Mouse (Mus musculus): Measurements from ENCODE around the gene Tsen54.

Tsen54 gene

DNA sequence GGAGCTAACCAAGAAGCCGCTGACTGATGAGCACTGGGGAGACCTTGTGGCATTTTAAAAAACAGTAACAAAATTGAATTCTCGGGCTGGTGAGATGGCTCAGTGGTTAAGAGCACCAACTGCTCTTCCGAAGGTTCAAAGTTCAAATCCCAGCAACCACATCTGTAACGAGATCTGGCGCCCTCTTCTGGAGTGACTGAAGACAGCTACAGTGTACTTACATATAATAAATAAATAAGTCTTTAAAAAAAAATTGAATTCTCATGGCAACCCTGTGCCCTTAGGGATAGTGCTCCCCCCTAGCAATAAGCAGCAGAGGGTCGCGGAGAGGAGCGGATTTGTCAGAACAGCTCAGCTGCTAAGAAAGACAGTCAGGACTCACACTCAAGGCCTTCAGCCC, 49.4 kb downstream of the Tsen54 start:
- no peak for DNase-seq (ENCODE audit: low spot score)

DNA sequence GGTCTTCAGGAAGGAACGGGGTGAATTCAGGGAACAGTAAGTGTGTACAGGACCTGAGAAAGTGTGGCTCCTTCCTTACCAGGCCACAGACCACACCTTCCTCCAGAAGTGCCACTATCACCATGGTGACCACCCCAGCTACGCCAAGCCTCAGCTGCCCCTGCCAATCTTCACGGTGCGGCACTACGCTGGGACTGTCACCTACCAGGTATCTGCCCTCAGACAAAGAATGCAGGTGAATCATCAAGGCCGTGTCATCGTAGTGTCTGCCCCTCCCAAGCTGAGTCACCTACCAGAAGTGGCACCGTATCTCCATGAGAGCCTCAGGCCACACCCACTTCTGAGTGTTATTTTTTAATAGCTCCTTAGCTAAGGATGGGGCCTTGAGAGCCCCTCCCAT, 54.9 kb downstream of the Tsen54 start:
- no peak for DNase-seq (ENCODE audit: low spot score)

DNA sequence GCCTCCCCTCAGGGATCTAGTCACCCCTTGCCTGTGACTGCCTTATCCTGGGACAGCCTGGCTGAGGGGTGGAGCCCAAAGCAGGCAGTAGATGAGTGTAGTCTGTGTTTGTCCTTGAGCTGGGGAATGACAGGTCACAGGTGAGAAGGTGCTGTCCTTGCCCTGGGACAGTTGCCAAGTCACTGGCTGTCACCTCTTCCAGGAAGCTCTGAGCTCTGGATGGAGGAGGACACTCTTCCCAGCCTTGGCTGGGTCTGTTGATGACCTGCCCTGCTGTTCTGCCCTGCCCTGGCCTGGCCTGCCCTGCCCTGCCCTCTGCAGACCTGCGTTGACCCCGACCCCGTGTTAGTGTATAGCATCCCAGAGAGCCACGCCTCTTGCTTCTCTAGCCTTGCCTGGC, 57.9 kb downstream of the Tsen54 start:
- no peak for DNase-seq (ENCODE audit: low spot score)
